Mouse (Mus musculus) kidney, adult 18-20 months (tissue): ENCODE results near the gene Pou5f1.
"Not testable (repeated sequence)": the region's sequence is repeated elsewhere in the genome, so short reads cannot be mapped to it uniquely, and the experiment has no call there.

Experiments used
- DNase-seq: peaks from one replicate; pipeline ENCODE4 v3.0.0; 2021

Pou5f1 gene

GRCm38 (mm10) chr17:35505776-35506175 lies at the start of gene Pou5f1:
Gene Pou5f1, plus strand, starts transcription at chr17:35506018.
- no peak for DNase-seq

- DNase-seq: not testable (repeated sequence)
Observed at GRCm38 (mm10) chr17:35458247-35458646, 47.6 kb upstream of the Pou5f1 start.

GRCm38 (mm10) chr17:35460513-35461341 lies 45.1 kb upstream of the Pou5f1 start:
- not testable (repeated sequence) for DNase-seq

GRCm38 (mm10) chr17:35465651-35466050 lies 40.2 kb upstream of the Pou5f1 start:
- not testable (repeated sequence) for DNase-seq

- DNase-seq: not testable (repeated sequence)
Observed at GRCm38 (mm10) chr17:35468936-35469335, 36.9 kb upstream of the Pou5f1 start.

GRCm38 (mm10) chr17:35469842-35470751 lies 35.7 kb upstream of the Pou5f1 start, which contains the start of gene H2-Q10:
Gene H2-Q10, plus strand, starts transcription at chr17:35470089.
- peak; percentile 27 for DNase-seq

GRCm38 (mm10) chr17:35484066-35484465 lies 21.8 kb upstream of the Pou5f1 start:
- peak; percentile 68 for DNase-seq

GRCm38 (mm10) chr17:35485702-35486101 lies 20.1 kb upstream of the Pou5f1 start:
- no peak for DNase-seq

- no peak for DNase-seq
Observed at GRCm38 (mm10) chr17:35486726-35487125, 19.1 kb upstream of the Pou5f1 start.

GRCm38 (mm10) chr17:35488041-35488440 lies 17.8 kb upstream of the Pou5f1 start:
- no peak for DNase-seq

GRCm38 (mm10) chr17:35490320-35490719 lies 15.5 kb upstream of the Pou5f1 start:
- DNase-seq: no peak

GRCm38 (mm10) chr17:35497124-35497523 lies 8.7 kb upstream of the Pou5f1 start:
- DNase-seq: no peak

GRCm38 (mm10) chr17:35502226-35502625 lies 3.6 kb upstream of the Pou5f1 start:
- no peak for DNase-seq

GRCm38 (mm10) chr17:35502762-35503161 lies 3.1 kb upstream of the Pou5f1 start:
- DNase-seq: no peak

GRCm38 (mm10) chr17:35503849-35504248 lies 2.0 kb upstream of the Pou5f1 start:
- DNase-seq: no peak

- DNase-seq: no peak
Observed at GRCm38 (mm10) chr17:35504628-35505481, 963 bp upstream of the Pou5f1 start.

GRCm38 (mm10) chr17:35506881-35507280 lies 1.1 kb downstream of the Pou5f1 start:
- DNase-seq: no peak

GRCm38 (mm10) chr17:35507556-35508260 lies 1.9 kb downstream of the Pou5f1 start:
- DNase-seq: no peak

GRCm38 (mm10) chr17:35508279-35508678 lies 2.5 kb downstream of the Pou5f1 start:
- DNase-seq: not testable (repeated sequence)

- no peak for DNase-seq
Observed at GRCm38 (mm10) chr17:35509284-35509683, 3.5 kb downstream of the Pou5f1 start.

GRCm38 (mm10) chr17:35512916-35513626 lies 7.3 kb downstream of the Pou5f1 start:
- DNase-seq: no peak
